Mouse (Mus musculus): Measurements from ENCODE around the gene Nrip3. TPM values are rescaled to one million over a fixed set of nuclear protein-coding genes. Genes with fewer than 3 reads are reported as not detected.

The Nrip3 gene
- polyA plus RNA-seq, 1 experiment from 2014 or later: 0.67 TPM

DNA sequence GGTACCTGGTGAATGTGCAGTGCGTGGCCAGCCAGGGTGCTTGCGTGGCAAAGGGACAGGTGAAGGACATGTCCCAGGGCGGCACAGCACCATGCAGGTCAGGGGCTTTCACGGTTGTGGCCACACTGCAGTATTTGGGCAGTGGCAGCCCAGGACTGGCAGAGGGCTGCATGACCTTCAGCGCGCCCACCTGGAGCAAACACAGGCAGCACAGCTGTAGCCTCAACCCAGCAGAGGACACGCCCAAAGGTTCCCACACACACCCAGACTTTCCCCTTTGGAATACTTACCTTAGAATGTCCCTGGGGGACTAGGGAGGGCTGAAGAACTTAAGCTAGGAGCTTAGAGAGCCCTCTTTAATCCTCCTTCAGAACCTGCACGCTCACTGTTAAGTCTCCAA, 58.7 kb downstream of the Nrip3 start:
- WGBS (ENCODE audit: insufficient replicate concordance): 86% methylated on average over 8 of the region's 8 CpGs
- no peak overlapping the region for H3K4me3 ChIP-seq
- no peak overlapping the region for H3K27ac ChIP-seq
- no peaks in the 10 kb centered on the region for H3K27me3 ChIP-seq (replicated peaks)
- H3K4me1 ChIP-seq: no peaks in the 10 kb centered on the region
- H3K4me2 ChIP-seq: no peak overlapping the region
- ATAC-seq: no peak
- H3K9ac ChIP-seq: no peak overlapping the region
- H3K36me3 ChIP-seq: no peaks in the 10 kb centered on the region
- H3K9me3 ChIP-seq (replicated peaks): peaks cover 5% of the 10 kb centered on the region; the same call in 1 of the 2 replicates

DNA sequence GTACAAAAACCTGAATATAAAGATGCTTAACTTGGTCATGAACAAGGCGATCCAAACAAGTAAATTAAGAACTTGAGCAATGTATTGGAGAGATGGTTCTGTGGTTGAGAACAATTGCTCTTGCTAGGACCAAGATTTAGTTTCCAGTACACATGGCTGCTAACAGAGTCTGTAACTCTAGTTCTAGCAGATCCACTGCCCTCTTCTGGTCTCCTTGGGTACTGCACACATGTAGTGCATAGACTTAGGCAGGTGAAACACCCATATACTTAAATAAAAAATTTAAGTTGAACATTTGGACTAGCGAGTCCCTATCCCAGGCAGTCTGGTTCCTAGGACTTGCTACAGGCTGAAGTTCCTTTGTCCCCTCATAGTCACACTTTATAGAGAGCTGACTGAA, 59.2 kb downstream of the Nrip3 start:
- H3K4me3 ChIP-seq: no peak overlapping the region
- H3K4me2 ChIP-seq: no peak overlapping the region
- no peaks in the 10 kb centered on the region for H3K4me1 ChIP-seq
- no peaks in the 10 kb centered on the region for H3K36me3 ChIP-seq
- H3K27ac ChIP-seq: no peak overlapping the region
- H3K27me3 ChIP-seq (replicated peaks): no peaks in the 10 kb centered on the region
- H3K9me3 ChIP-seq (replicated peaks): peaks cover 5% of the 10 kb centered on the region; the same call in 1 of the 2 replicates
- ATAC-seq: no peak
- H3K9ac ChIP-seq: no peak overlapping the region
- 85% methylated on average over 2 of the region's 2 CpGs for WGBS (ENCODE audit: insufficient replicate concordance)

DNA sequence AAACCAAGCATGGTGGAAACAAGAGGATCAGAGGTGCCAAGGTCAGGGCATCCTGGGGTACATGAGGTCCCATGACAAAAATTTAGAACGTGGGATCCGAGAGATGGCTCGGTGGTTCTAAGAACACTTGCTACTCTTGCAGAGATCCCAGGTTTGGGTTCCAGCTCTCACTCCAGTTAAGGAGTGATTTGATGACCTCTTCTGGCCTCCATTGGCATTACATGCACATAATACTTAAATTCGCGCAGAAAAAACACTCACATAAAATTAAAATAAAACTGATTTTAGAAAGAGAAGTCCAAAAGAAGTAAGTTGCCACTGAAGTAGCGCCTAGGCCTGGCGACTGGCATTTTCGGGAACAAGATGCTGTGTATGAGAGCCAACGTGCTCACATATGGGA, 62.5 kb downstream of the Nrip3 start:
- WGBS (ENCODE audit: insufficient replicate concordance): 59% methylated on average over 9 of the region's 9 CpGs
- H3K4me2 ChIP-seq: no peak overlapping the region
- no peak for ATAC-seq

DNA sequence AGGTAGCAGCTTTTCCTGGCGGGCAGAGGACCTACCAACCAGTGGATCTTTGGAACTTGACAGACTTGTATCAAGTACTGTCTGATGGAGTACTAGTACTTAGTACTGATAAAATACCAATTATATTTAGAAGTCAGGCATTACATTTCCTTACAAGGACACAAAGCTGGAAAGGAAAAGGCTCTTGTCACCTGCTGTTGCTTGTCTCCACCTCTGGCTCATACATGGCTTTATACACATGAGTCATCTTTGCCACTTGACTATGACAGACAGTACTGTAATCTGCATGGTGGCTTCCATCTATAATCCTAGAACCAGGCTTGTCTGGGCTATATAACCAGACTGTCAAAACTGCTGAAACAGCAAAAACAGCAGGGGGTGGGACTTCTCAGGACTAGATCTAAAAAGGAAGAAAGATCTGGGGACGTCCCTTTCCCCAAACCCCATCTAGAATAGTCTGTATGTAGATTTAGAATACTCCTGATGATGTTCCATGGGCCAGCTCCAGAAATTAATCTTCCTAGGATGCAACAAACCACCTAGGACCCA, 68.3 kb downstream of the Nrip3 start:
- H3K27ac ChIP-seq: no peak overlapping the region
- no peak overlapping the region for H3K9ac ChIP-seq
- H3K4me2 ChIP-seq: no peak overlapping the region
- ATAC-seq: no peak
- 0 out of 2 replicates have a peak, but pooled peaks cover 4% of the 10 kb centered on the region for H3K4me1 ChIP-seq
- 58% methylated on average over 2 of the region's 2 CpGs for WGBS (ENCODE audit: insufficient replicate concordance)
- H3K4me3 ChIP-seq: no peak overlapping the region
- peaks cover 50% of the 10 kb centered on the region for H3K36me3 ChIP-seq
- H3K9me3 ChIP-seq (replicated peaks): no peaks in the 10 kb centered on the region
- no peaks in the 10 kb centered on the region for H3K27me3 ChIP-seq (replicated peaks)

More for the DNA sequence above, 62.5 kb downstream of the Nrip3 start:
- Histone ChIP-seq H3K27ac (no peak overlapping the region), H3K36me3 (no peaks in the 10 kb centered on the region), H3K4me3 (no peak overlapping the region), H3K9me3 (replicated peaks) (peaks cover 5% of the 10 kb centered on the region; the same call in 1 of the 2 replicates), H3K9ac (no peak overlapping the region), H3K4me1 (no peaks in the 10 kb centered on the region), H3K27me3 (replicated peaks) (no peaks in the 10 kb centered on the region)

DNA sequence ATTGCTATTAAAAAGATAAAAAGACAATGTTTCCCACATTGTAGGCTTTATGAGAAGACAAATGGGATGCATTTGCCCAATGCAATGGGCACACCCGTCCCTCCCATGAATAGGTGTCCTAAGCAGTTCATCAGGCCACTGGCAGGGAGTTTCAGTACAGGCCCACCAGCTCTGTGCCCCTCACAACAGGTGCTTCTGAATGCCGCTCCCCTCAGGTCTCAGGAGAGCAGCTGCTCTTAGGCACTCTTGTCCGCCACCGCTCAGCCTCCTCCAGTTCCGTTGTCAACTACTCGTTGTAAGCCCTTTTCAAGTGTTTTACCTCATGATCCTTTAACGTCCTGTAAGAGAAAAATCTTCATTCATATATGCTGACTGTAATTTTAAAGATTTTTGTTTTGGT, 69.6 kb downstream of the Nrip3 start:
- H3K4me1 ChIP-seq: peaks cover 13% of the 10 kb centered on the region; the same call in 1 of the 2 replicates

DNA sequence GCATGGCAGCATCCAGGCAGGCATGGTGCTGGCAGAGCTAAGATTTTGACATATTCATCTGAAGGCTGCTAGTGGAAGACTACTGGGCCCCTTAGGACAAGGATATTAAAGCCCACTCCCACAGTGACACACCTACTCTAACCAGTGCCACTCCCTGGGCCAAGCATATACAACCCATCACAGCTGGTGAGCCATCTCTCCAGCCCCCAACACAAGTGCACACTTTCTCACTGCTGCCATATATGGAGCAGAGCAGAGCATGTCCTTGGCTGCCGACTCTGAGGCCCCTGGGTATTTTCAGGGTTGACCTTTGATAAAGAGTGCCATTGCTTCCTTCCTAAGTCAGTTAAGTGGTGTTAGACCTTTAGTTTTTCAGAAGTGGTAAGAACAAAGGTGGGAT, 71.8 kb downstream of the Nrip3 start:
- 63% methylated on average over 1 of the region's 1 CpGs for WGBS (ENCODE audit: insufficient replicate concordance)
- Histone ChIP-seq H3K4me1 (peaks cover 24% of the 10 kb centered on the region), H3K9me3 (replicated peaks) (no peaks in the 10 kb centered on the region), H3K4me2 (no peak overlapping the region), H3K4me3 (no peak overlapping the region), H3K36me3 (peaks cover 64% of the 10 kb centered on the region), H3K9ac (no peak overlapping the region), H3K27ac (no peak overlapping the region), H3K27me3 (replicated peaks) (no peaks in the 10 kb centered on the region)
- ATAC-seq: no peak

More for the DNA sequence above, 69.6 kb downstream of the Nrip3 start:
- Histone ChIP-seq H3K4me3 (no peak overlapping the region), H3K27me3 (replicated peaks) (no peaks in the 10 kb centered on the region), H3K9ac (no peak overlapping the region), H3K4me2 (no peak overlapping the region), H3K36me3 (peaks cover 63% of the 10 kb centered on the region), H3K27ac (no peak overlapping the region), H3K9me3 (replicated peaks) (no peaks in the 10 kb centered on the region)
- ATAC-seq: no peak
- WGBS (ENCODE audit: insufficient replicate concordance): 85% methylated on average over 7 of the region's 7 CpGs

DNA sequence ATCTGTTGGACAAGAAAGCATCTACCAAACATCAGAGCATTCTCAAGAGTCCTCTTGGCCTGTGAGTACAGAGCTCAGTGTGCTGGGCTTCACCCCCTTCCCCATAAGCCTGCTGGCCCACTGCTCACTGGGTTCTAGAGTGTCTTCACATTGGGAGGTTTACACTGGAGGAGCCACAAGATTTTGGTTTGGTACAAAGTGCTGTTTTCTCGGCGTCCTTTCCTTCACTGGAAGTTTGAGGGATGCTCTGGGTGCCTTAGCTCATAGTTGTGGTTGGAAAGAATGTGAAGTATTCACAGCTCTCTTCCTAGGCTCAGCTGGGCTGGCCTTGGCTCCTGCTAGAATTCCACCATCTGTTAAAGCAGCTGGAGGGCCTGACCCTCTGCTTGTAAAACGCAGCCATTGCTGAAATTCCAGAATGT, 72.9 kb downstream of the Nrip3 start:
- H3K4me1 ChIP-seq: peaks cover 35% of the 10 kb centered on the region
- H3K27ac ChIP-seq: no peak overlapping the region
- no peak overlapping the region for H3K4me3 ChIP-seq
- H3K4me2 ChIP-seq: no peak overlapping the region
- H3K9ac ChIP-seq: no peak overlapping the region
- no peaks in the 10 kb centered on the region for H3K27me3 ChIP-seq (replicated peaks)
- no peaks in the 10 kb centered on the region for H3K9me3 ChIP-seq (replicated peaks)
- ATAC-seq: no peak
- H3K36me3 ChIP-seq: peaks cover 64% of the 10 kb centered on the region
- 52% methylated on average over 3 of the region's 3 CpGs for WGBS (ENCODE audit: insufficient replicate concordance)

Other genes starting within 250 kb of the Nrip3 start
- 25.1 and 25.3 TPM in 2 replicates for gene St5, start 78.4 kb downstream of the Nrip3 start, polyA plus RNA-seq (2016; fragmentation: Nextera tagmentation; extraction: Ambion mirVana)
- gene Akip1, start 78.3 kb downstream of the Nrip3 start, polyA plus RNA-seq (2016; fragmentation: Nextera tagmentation; extraction: Ambion mirVana): 47.9 and 50.2 TPM in 2 replicates
- gene BC051019, start 58.2 kb downstream of the Nrip3 start, polyA plus RNA-seq (2016; fragmentation: Nextera tagmentation; extraction: Ambion mirVana): 0.13 and 0.25 TPM in 2 replicates
- gene Ascl3, start 50.3 kb downstream of the Nrip3 start, polyA plus RNA-seq (2016; fragmentation: Nextera tagmentation; extraction: Ambion mirVana): not detected in 2 replicates
- 38.8 and 39.6 TPM in 2 replicates for gene Tmem9b, start 29.1 kb downstream of the Nrip3 start, polyA plus RNA-seq (2016; fragmentation: Nextera tagmentation; extraction: Ambion mirVana)
- gene Scube2, start 83.7 kb upstream of the Nrip3 start, polyA plus RNA-seq (2016; fragmentation: Nextera tagmentation; extraction: Ambion mirVana): 0.04 and 0.19 TPM in 2 replicates
- gene Dennd5a, start 178.4 kb upstream of the Nrip3 start, polyA plus RNA-seq (2016; fragmentation: Nextera tagmentation; extraction: Ambion mirVana): 13.3 and 14.8 TPM in 2 replicates
- 47.3 and 47.4 TPM in 2 replicates for gene Tmem41b, start 204.9 kb upstream of the Nrip3 start, polyA plus RNA-seq (2016; fragmentation: Nextera tagmentation; extraction: Ambion mirVana)
- 35.8 and 35.9 TPM in 2 replicates for gene Ipo7, start 236.2 kb upstream of the Nrip3 start, polyA plus RNA-seq (2016; fragmentation: Nextera tagmentation; extraction: Ambion mirVana)

All from liver, embryonic 12.5 days (tissue).